Mouse (Mus musculus) CH12F3 (cell line): ENCODE measurements around the gene Opcml.

Experiments used
- in situ Hi-C: fragments of 300-500 bp; cut with MboI; formaldehyde crosslinking; loops from 2 replicates; pipeline ENCODE4 v1.14.3; 2020; ENCODE audit warnings: low sequenced_read_pairs

Opcml gene

GRCm38 (mm10) chr9:27824424-27824823 lies 33.8 kb downstream of the Opcml start:
- in situ Hi-C loops, result no loop called here

DNA sequence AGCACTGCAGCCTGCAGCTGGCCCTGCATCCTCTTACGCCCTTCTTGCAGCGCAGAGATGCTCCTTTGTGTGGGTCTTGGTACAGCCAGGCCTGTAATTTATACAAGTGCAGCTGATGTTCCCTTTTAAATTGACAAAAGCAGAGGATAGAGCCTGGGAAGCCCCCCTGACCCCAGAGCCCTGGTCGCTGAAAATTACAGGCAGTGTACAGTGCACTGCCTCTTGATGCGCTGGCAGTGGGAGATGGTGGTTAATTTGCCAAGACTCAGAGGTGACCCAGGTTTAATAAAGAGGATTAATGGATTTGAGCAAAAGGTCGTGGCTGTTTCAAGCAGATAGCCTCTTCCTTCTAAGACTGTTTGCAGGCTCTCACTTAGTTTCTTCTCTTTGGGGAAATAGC lies 39.9 kb downstream of the Opcml start:
- in situ Hi-C loops, result no loop called here

- in situ Hi-C loops, result no loop called here
Observed at GRCm38 (mm10) chr9:27842806-27843205, 52.2 kb downstream of the Opcml start.

DNA sequence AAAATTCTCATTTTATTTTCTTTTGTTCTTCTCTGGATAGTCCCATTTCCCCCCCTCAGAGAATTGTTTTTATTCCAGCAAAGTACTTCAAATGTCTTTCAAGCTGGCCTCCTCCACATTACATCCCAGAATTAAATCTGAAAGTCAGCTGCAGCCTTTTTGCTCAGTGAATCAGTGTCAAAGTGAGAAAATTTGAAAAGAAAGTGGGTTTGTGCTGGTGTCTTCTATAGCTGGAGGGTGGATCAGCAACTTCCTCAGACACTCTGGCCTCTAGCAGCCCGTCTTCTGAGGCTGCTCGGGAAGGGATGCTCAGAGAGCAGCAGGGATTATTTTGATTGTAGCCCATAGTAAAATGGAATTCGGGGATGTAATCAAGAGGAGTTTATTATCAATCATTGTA lies 81.0 kb downstream of the Opcml start:
- in situ Hi-C loops, result no loop called here

GRCm38 (mm10) chr9:27889636-27890035 lies 99.1 kb downstream of the Opcml start:
- in situ Hi-C loops, result no loop called here

- in situ Hi-C loops, result no loop called here
Observed at GRCm38 (mm10) chr9:27917250-27917649, 126.7 kb downstream of the Opcml start.

GRCm38 (mm10) chr9:27923495-27923894 lies 132.9 kb downstream of the Opcml start:
- in situ Hi-C loops, result no loop called here

GRCm38 (mm10) chr9:27923945-27924825 lies 133.6 kb downstream of the Opcml start:
- in situ Hi-C loops, result no loop called here

DNA sequence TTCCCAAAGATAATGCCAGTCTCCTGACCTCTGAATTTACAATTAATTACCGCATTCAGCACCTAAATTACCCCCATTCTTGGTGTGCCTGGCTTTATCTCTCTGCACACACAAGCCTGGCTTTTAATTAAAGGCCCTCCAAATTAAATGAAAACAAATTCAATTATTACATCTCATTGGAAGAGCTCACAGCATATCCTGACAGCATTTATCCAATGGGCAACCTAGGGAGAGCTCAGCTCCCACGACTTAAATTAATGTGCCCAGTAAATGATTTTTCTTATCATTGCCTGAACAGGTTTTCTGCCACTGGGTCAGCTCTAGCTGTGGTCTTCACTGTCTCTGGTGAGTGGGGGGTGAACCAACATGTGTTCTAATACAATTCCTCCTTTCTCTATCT lies 135.1 kb downstream of the Opcml start:
- in situ Hi-C loops, result no loop called here

DNA sequence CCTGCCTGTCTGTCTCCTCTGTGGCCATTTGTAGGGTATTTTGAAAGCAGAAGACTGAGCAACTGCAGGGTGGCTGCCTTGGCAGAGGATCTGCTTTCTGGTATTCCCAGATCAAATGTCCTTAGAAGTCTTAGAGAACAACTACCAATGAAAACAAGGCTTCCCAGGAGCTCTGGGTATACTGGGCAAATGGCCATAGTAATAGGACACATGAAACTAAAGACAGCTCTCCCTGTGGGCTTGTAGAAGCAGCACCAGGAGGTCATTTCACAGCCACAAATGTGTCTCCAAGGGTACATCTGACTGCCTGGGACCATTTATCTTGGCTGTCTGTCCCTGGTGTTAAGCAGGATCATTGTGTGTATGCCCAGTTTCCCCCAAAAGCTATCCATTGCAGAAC lies 146.7 kb downstream of the Opcml start:
- in situ Hi-C loops, result no loop called here

GRCm38 (mm10) chr9:27937660-27938059 lies 147.1 kb downstream of the Opcml start:
- in situ Hi-C loops, result no loop called here

GRCm38 (mm10) chr9:27945323-27946010 lies 154.9 kb downstream of the Opcml start:
- in situ Hi-C loops, result no loop called here

GRCm38 (mm10) chr9:27951110-27951509 lies 160.5 kb downstream of the Opcml start:
- in situ Hi-C loops, result no loop called here

DNA sequence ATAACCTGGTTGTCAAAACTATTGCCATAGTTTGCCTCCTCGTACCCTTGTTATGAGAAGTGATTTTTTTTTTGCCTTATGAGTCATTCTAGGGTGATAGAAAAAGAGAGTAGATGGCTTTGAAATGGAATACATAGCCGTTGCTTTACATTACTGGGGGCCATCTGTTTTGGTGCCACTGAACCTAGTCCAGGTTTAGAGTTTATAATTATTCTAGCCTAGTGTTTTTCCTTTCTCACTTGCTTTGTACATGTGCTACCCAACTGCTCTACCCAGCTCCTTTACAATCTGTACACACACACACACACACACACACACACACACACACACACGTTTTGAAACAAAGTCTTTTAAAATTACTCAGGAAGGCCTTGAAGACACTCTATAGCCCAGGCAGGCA lies 171.1 kb downstream of the Opcml start:
- in situ Hi-C loops, result no loop called here

DNA sequence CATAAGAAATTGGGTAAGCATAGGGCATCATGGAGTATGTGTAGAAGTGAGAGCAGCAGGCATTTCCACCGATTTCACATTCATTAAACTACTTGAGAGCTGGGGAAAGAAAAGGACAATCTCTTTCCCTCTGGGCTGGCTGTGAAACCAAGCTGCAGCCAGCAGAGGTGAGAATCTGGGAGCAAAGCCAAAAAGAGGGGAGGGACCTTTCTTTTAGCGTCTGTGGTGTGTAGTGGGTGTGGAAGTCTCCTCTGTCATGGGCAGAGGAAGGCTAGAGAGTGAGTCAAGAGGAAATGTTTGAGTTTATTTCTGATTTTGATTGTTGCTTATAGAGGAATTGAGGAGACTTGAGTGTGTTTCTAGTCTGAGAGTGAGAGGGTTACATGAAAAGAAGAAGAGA lies 172.8 kb downstream of the Opcml start:
- in situ Hi-C loops, result no loop called here

GRCm38 (mm10) chr9:27964902-27965550 lies 174.5 kb downstream of the Opcml start:
- in situ Hi-C loops, result no loop called here

GRCm38 (mm10) chr9:27968266-27968665 lies 177.7 kb downstream of the Opcml start:
- in situ Hi-C loops, result no loop called here

GRCm38 (mm10) chr9:27972293-27972692 lies 181.7 kb downstream of the Opcml start:
- in situ Hi-C loops, result no loop called here

- in situ Hi-C loops, result no loop called here
Observed at GRCm38 (mm10) chr9:27982576-27982975, 192.0 kb downstream of the Opcml start.

DNA sequence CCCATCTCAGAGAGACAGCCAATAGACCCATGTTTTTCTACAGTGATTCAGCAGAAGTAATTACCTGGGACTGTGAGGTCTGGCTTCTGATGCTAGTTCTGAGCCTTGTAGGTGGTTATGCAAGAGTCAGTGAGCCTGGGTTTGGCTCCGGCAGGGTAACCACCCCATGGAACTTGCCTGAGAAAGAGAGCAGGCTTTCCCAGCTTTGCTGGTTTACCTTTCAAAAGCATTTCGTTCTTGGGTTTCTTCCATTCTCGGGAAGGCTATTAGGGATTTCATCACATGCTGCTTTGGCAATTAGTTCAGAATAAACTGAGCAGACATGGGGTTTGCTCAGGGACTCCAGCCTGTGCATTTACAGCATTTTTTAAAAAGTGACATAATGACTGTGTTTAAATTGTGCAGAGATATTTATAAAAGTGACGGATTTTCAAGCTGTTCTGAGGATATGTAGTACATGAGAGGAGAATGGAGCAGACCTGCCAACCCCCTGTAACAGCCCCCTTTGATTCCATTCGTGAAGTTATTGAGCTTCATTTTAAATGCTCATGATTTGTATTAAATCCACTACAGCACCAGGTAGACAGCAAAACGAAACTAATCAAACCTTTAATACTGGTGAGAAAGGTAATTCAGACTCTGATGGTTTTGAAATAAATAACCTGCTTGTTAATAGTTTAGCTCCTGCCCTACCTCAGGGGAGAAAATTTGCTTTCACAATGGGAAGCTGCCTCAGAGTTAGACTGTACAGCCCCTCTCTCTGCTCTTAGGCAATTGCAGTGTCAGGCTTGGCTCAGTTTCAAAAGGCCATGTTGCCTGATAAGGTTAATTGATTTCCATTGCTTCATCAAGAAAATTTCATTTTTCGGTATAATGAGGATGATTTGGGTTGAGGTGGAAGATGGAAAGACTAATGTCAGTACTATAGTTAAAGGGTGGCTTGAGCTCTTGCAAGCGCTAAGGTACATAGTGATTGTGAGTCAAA lies 196.3 kb downstream of the Opcml start:
- in situ Hi-C loops, result no loop called here

GRCm38 (mm10) chr9:27991611-27992010 lies 201.0 kb downstream of the Opcml start:
- in situ Hi-C loops, result no loop called here
